Mouse (Mus musculus) heart, postnatal 0 days (tissue): ENCODE data around the gene Tor3a.

ENCODE experiments used
- CTCF ChIP-seq: IDR thresholded peaks from 2 replicates; pipeline ENCODE4 v1.5.1; 2016; ENCODE audit warnings: antibody characterized with exemption, control low read depth, low read depth
- EP300 ChIP-seq: IDR thresholded peaks from 2 replicates; pipeline ENCODE4 v1.6.1; 2016; ENCODE audit warnings: antibody characterized with exemption, low read depth

DNA sequence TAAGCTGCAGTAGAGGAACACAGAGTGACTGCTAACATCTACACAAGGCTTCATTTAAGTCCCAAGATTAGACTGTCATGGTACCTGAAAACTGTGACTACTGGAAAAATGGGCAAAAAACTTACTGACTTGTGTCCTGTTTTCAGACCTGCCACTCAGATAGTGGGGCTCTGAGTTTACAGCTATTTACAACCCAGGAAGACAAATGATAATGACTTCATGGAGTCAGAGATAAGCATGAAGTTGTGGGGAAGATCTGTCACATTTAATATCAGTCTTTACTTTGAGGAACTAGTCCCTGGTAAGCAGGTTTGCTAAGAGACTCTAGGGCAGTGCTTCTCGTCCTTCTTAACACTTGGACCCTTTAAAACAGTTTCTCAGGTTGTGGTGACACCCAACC, 63.9 kb downstream of the Tor3a start:
- TF ChIP-seq CTCF, result no peak
- no peak for TF ChIP-seq EP300
